Mouse (Mus musculus) liver, embryonic 14.5 days (tissue): ENCODE data around the gene Ntsr1. TPM values are rescaled to one million over a fixed set of nuclear protein-coding genes. Genes with fewer than 3 reads are reported as not detected.

ENCODE experiments used
- ATAC-seq: fragments of 200-750 bp; cut with Nextera tagmentation; 2 replicates; pipeline ENCODE4 v1.8.0; 2017; ENCODE audit warnings: moderate number of reproducible peaks, mild to moderate bottlenecking, moderate library complexity; ENCODE audit not compliant: insufficient read depth
- DNase-seq, 3 experiments: peaks; one replicate each; pipeline ENCODE4 v3.0.0-alpha.2; 2012 to 2013; ENCODE audit warnings: low read depth in 3 of 3, low spot score in 3 of 3
- H3K27ac ChIP-seq: fragments of 300-500 bp; sonication (generic); 2 replicates; pipeline ENCODE4 v1.5.1; 2014; ENCODE audit warnings: moderate library complexity, mild to moderate bottlenecking, control low read depth, inconsistent platforms
- H3K27me3 ChIP-seq: fragments of 300-500 bp; sonication (generic); 2 replicates; pipeline ENCODE4 v1.6.1; 2014; ENCODE audit warnings: mild to moderate bottlenecking, low read length, moderate library complexity; ENCODE audit not compliant: control insufficient read depth, insufficient read depth
- H3K36me3 ChIP-seq: fragments of 300-500 bp; sonication (generic); replicated peaks from 2 replicates; pipeline ENCODE4 v1.6.1; 2014; ENCODE audit warnings: low read depth; ENCODE audit not compliant: control insufficient read depth, insufficient read depth
- H3K4me1 ChIP-seq, 2 experiments: fragments of 200-500 bp in 1 of 2; fragments of 300-500 bp in 1 of 2; sonication (generic) in 1 of 2; replicated peaks; 2 replicates each; pipeline ENCODE4 v1.6.1; 2012 to 2014; ENCODE audit warnings: antibody characterized with exemption in 1 of 2, inconsistent platforms in 1 of 2, low read length in 1 of 2; ENCODE audit not compliant: control insufficient read depth in 2 of 2, insufficient read depth in 2 of 2
- H3K4me2 ChIP-seq: fragments of 300-500 bp; sonication (generic); 2 replicates; pipeline ENCODE4 v1.6.1; 2014; ENCODE audit warnings: low read depth, mild to moderate bottlenecking, control low read depth, moderate library complexity
- H3K4me3 ChIP-seq, 2 experiments: fragments of 200-500 bp in 1 of 2; fragments of 300-500 bp in 1 of 2; sonication (generic) in 1 of 2; 2 replicates each; pipeline ENCODE4 v1.5.1; 2012 to 2014; ENCODE audit warnings: low read depth in 2 of 2, low read length in 2 of 2, mild to moderate bottlenecking in 2 of 2, control low read depth in 1 of 2, inconsistent platforms in 1 of 2, moderate library complexity in 1 of 2; ENCODE audit not compliant: insufficient read depth in 1 of 2
- H3K9ac ChIP-seq: fragments of 300-500 bp; sonication (generic); replicated peaks from 2 replicates; pipeline ENCODE4 v1.6.1; 2014; ENCODE audit warnings: mild to moderate bottlenecking, control low read depth, moderate library complexity
- H3K9me3 ChIP-seq: fragments of 300-500 bp; sonication (generic); 2 replicates; pipeline ENCODE4 v1.6.1; 2016; ENCODE audit warnings: low read length, mixed read lengths; ENCODE audit not compliant: control insufficient read depth
- CTCF ChIP-seq: IDR thresholded peaks from 2 replicates; pipeline ENCODE4 v1.5.1; 2016; ENCODE audit warnings: antibody characterized with exemption, low read depth, control low read depth
- EP300 ChIP-seq: IDR thresholded peaks from 2 replicates; pipeline ENCODE4 v1.6.1; 2016; ENCODE audit warnings: antibody characterized with exemption, low read depth
- WGBS: fragments of 180-500 bp; shearing (Covaris S2); extraction: QIAGEN DNeasy Blood & Tissue Kit; methylation state at CpG from one replicate; pipeline ENCODE4 v1.1.7; 2014; ENCODE audit not compliant: insufficient replicate concordance; 5-methylcytosine and 5-hydroxymethylcytosine counted together
- polyA plus RNA-seq, 2 experiments: library from polyadenylated mRNA; depleted of rRNA in 1 of 2; stranded (reverse) in 1 of 2; unstranded in 1 of 2; fragments of >200 nt; fragmentation: Nextera tagmentation in 1 of 2; extraction: Ambion mirVana in 1 of 2; gene quantifications; 2 replicates each; pipeline versions ENCODE4 v1.2.1 to v1.2.3; 2012 to 2014

Ntsr1 gene
- polyA plus RNA-seq, 2 experiments: 0.04 TPM; not detected in 1

DNA sequence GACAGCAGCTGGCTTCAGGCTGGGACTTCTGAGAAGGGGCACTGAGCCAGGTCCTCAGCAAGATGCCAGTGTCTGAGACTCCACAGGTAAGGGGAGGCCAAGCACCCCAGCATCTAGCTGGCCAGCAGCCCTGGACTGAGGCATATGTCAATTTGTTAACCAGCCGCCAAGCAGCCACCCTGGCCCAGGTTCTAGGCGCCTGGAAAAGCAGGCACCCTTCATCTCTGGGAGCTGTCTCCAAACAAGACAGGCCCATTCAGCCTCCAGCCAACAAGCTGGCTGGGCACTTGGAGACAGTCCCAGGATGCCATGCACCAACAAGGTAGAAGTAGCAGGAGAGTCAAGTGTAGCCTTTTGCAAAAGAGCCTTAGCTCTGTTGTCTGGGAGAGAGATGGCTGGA lies 43.9 kb downstream of the Ntsr1 start:
- DNase-seq (no peak), ATAC-seq (no peak)
- Histone ChIP-seq H3K9ac (no peak overlapping the region), H3K4me2 (no peak overlapping the region), H3K27me3 (no peaks in the 10 kb centered on the region), H3K27ac (no peak overlapping the region), H3K4me1 (no peaks in the 10 kb centered on the region), H3K9me3 (no peaks in the 10 kb centered on the region), H3K36me3 (no peaks in the 10 kb centered on the region), H3K4me3 (no peak overlapping the region)
- WGBS: 63% methylated on average over 2 of the region's 2 CpGs
- no peak for TF ChIP-seq EP300
- TF ChIP-seq CTCF: no peak

DNA sequence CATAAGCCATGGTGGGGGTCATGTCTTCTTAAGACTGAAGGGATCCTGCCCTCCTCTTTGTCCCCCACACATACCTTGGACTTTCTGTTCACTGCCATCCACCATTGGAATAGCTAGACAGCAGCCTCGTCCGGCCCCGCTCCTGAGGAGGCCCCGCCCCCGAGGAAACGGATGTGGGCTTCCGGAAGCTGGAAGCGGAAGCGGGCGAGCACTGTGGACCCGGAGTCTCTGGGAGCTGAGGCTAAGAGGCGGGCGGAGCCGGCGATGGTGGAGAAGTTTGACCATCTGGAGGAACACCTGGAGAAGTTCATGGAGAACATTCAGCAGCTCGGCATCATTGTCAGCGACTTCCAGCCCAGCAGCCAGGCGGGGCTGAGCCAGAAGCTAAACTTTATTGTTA lies 45.3 kb downstream of the Ntsr1 start:
- ATAC-seq (no peak), DNase-seq (no peak)

DNA sequence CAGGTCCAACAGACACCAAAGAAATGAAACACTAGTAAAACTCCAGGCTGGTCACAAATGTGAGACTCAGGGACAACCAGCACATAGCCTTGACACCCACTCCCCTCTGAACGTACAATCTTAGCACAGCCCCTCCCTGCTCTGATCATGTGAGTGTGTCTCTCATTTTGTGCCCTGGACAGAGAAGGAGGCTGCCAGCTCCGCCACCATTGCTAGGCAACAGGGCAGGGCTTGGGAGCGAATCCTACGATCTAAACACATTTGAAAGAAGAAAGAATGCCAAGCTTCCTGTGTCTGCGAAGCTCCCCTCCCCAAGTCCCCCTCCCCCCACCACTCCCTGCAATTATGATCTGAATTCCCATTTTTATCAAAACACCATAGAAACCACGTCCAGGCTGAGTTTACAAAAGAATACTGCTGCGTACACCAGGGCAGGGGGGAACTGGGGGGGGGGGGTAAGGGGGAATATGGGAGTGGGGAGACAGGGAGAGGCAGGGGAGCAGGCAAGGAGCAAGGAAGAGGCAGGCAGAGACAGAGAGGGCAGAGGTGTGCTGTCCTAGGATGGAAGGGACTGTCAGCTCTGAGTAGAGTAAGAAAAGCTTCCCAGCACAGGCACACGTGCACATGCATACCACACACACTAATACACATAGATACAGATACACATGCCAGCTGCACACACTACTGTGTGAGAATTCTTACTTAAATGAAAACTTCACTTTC lies 47.8 kb downstream of the Ntsr1 start:
- DNase-seq (no peak), ATAC-seq (no peak)
- WGBS: 22% methylated on average over 8 of the region's 8 CpGs
- Histone ChIP-seq H3K27me3 (no peaks in the 10 kb centered on the region), H3K4me3 (no peak overlapping the region), H3K9ac (no peak overlapping the region), H3K27ac (no peak overlapping the region), H3K9me3 (no peaks in the 10 kb centered on the region), H3K4me2 (no peak overlapping the region), H3K4me1 (no peaks in the 10 kb centered on the region), H3K36me3 (no peaks in the 10 kb centered on the region)
- TF ChIP-seq CTCF (no peak), EP300 (no peak)

More for the DNA sequence above, 45.3 kb downstream of the Ntsr1 start:
- Histone ChIP-seq H3K36me3 (no peaks in the 10 kb centered on the region), H3K4me1 (no peaks in the 10 kb centered on the region), H3K4me3 (no peak overlapping the region), H3K27ac (no peak overlapping the region), H3K27me3 (no peaks in the 10 kb centered on the region), H3K9ac (no peak overlapping the region), H3K9me3 (no peaks in the 10 kb centered on the region), H3K4me2 (no peak overlapping the region)
- TF ChIP-seq EP300 (no peak), CTCF (no peak)
- 46% methylated on average over 18 of the region's 18 CpGs for WGBS

- H3K9ac ChIP-seq: no peak overlapping the region
- 51% methylated on average over 3 of the region's 3 CpGs for WGBS
- ATAC-seq: no peak
- TF ChIP-seq EP300 (no peak), CTCF (no peak)
- DNase-seq: no peak
- H3K4me2 ChIP-seq: no peak overlapping the region
- no peaks in the 10 kb centered on the region for H3K36me3 ChIP-seq
- no peaks in the 10 kb centered on the region for H3K4me1 ChIP-seq
- H3K4me3 ChIP-seq: no peak overlapping the region
- no peaks in the 10 kb centered on the region for H3K9me3 ChIP-seq
- H3K27ac ChIP-seq: no peak overlapping the region
- H3K27me3 ChIP-seq: no peaks in the 10 kb centered on the region
Measured at GRCm38 (mm10) chr2:180552340-180552739, 52.6 kb downstream of the Ntsr1 start.

GRCm38 (mm10) chr2:180555219-180555618 lies 55.4 kb downstream of the Ntsr1 start:
- no peak overlapping the region for H3K4me3 ChIP-seq
- no peak overlapping the region for H3K4me2 ChIP-seq
- no peaks in the 10 kb centered on the region for H3K9me3 ChIP-seq
- TF ChIP-seq EP300 (no peak), CTCF (no peak)
- no peaks in the 10 kb centered on the region for H3K4me1 ChIP-seq
- no peak overlapping the region for H3K27ac ChIP-seq
- no peaks in the 10 kb centered on the region for H3K27me3 ChIP-seq
- no peaks in the 10 kb centered on the region for H3K36me3 ChIP-seq
- 43% methylated on average over 3 of the region's 3 CpGs for WGBS
- no peak overlapping the region for H3K9ac ChIP-seq
- DNase-seq (no peak), ATAC-seq (no peak)
